Mouse (Mus musculus) erythroid progenitor cell, adult 5-6 weeks (primary cell): ENCODE results near the gene Ric1. TPM values are rescaled to one million over a fixed set of nuclear protein-coding genes. Genes with fewer than 3 reads are reported as not detected.
A peak's percentile ranks its signal among the peaks of the same experiment; 100 is the strongest.

Experiments
- ATAC-seq: replicated peaks from 2 replicates; pipeline ENCODE4 v1.8.0; 2016; ENCODE audit warnings: moderate number of reproducible peaks, mild to moderate bottlenecking, moderate TSS enrichment, inconsistent platforms; ENCODE audit not compliant: poor library complexity, low FRiP score, severe bottlenecking
- total RNA-seq, 2 experiments: library from RNA; stranded (forward) in 1 of 2; stranded (reverse) in 1 of 2; fragments of 150-400 nt in 1 of 2; fragments of 186-747, 209-891 nt in 1 of 2; gene quantifications; 2 replicates each; pipeline versions ENCODE4 v1.2.3 to v1.2.4; 2015 to 2017; ENCODE audit warnings: low replicate concordance in 2 of 2

The Ric1 gene
- total RNA-seq, 2 experiments from 2014 or later: 2.3 to 5.9 TPM

- ATAC-seq: peak; percentile 73
Observed at GRCm38 (mm10) chr19:29596985-29597384, 74.9 kb downstream of the Ric1 start.

GRCm38 (mm10) chr19:29598981-29599380 is 76.9 kb downstream of the Ric1 start:
- no peak for ATAC-seq

DNA sequence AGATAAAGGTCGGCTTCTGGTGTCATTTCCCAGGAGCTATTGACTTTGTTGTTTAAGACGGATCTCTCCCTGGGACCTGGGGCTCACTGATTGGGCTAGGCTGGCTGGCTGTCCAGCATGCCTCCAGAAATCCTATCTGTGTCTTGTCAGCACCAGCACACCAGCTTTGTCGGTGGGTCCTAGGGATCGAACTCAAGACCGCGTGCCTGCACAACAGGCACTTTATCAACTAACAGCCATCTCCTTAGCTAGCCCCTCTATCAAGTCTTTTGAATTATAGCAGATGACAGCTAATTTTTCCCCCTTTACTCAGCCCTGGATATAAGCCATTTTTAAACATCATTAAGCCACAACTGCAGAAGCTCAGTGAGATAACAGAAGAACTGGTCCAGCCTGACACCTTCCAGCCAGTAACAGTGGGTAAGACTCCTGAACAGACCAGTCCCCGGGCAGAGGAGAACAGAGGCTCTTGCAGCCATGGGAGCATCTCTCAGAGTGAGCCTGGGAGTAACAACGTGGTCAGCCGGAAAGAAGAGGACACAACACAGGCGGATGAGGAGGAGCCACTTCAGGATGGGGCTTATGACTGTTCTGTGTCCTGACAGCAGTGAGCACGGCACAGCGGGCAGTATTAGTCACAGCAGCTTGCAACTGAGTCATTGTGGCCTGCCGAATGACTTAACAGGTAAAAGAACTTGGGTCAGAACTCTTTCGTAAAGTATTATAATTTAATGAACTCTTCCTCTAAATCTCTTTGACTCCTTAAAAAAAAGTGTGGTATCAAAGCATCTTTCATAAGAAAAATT is 81.7 kb downstream of the Ric1 start:
- no peak for ATAC-seq

- no peak for ATAC-seq
Observed at GRCm38 (mm10) chr19:29604653-29605052, 82.6 kb downstream of the Ric1 start.

DNA sequence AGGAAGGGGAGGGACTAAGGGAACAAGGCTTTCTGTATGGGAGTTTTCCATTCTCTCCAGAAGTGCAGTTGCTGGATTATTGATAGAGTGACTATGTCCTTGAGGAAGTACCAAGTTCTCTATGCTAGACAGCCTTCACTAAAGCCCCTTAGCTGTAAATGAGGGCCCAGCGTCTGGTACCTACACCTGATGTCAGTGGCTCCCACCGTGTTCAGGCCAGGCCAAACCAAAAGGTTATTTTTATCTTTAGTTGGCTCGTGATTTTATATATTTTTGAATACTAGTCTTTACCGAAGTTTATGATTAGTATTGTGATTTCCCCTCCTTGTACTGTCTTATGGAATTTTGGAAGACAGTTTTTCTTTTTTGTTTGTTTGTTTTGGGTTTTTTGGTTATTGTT is 85.4 kb downstream of the Ric1 start:
- no peak for ATAC-seq

- ATAC-seq: no peak
Observed at GRCm38 (mm10) chr19:29608212-29608611, 86.1 kb downstream of the Ric1 start.

GRCm38 (mm10) chr19:29610907-29611306 is 88.8 kb downstream of the Ric1 start:
- no peak for ATAC-seq

- no peak for ATAC-seq
Observed at GRCm38 (mm10) chr19:29612102-29612501, 90.0 kb downstream of the Ric1 start.

DNA sequence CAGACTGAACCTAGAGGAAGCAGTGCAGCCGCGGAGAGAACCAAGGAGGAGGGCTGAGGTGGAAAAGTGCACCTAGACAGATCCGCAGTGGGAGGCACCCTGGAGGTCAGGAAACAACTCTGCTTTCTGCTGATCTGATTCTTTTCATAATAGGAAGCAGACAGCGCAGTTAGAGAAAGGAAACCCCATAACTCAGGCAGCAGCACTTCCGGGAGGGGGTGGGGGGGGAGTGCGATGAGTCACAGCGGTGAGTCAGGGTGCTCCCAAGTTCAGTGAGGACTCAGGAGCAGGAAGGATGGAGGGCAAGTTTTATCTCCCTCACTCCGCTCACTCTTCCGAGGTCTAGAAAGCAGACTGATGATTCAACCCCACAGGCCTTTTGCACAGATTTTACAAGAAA is 119.0 kb downstream of the Ric1 start:
- ATAC-seq: no peak

DNA sequence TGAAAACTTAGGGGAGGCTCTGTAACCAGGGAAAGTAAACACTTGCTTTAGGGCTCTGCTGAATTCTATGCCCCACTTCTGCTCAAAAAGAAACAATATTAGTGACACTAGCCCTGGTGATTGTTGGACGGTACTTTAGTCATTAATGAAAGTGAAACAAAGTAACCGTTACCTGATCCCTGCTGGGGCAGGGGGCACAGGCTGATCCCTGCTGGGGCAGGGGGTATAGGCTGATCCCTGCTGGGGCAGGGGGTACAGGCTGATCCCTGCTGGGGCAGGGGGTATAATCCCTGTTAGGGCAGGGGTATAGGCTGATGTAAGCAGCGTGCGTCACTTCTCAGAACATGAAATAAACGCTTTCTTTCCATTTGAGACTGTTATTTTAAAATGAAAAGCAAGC is 119.4 kb downstream of the Ric1 start:
- ATAC-seq: no peak

GRCm38 (mm10) chr19:29642211-29642610 is 120.1 kb downstream of the Ric1 start:
- no peak for ATAC-seq

- no peak for ATAC-seq
Observed at GRCm38 (mm10) chr19:29643194-29643922, 121.3 kb downstream of the Ric1 start.

DNA sequence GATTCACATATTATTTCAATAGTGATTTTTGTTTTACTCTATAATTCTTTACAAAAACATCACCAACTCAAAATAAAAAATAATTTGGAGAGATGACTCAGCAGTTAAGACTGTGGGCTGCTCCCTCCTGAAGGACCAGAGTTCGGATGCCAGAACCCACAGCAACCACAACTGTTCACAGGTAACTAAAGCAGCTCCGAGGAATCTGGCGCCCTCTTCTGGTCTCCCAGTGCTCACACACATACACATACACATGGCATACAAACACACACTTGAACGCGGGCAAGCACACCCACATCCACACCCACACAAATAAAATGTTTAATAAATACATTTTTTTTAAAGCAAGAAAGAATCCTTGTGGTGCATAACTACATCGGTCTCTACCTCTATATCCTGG is 122.7 kb downstream of the Ric1 start:
- no peak for ATAC-seq

GRCm38 (mm10) chr19:29647651-29648549 is 125.8 kb downstream of the Ric1 start, which contains the start of gene Ermp1:
Gene Ermp1, minus strand, starts transcription at chr19:29648415.
- ATAC-seq: peak; percentile 92

- ATAC-seq: no peak
Observed at GRCm38 (mm10) chr19:29648550-29648914, 126.5 kb downstream of the Ric1 start.

GRCm38 (mm10) chr19:29649683-29650082 is 127.6 kb downstream of the Ric1 start:
- ATAC-seq: peak; percentile 50

- no peak for ATAC-seq
Observed at GRCm38 (mm10) chr19:29653768-29654265, 131.7 kb downstream of the Ric1 start.

GRCm38 (mm10) chr19:29655148-29655547 is 133.1 kb downstream of the Ric1 start:
- ATAC-seq: no peak

- no peak for ATAC-seq
Observed at GRCm38 (mm10) chr19:29656029-29656428, 133.9 kb downstream of the Ric1 start.
